In the genomic region with DNA sequence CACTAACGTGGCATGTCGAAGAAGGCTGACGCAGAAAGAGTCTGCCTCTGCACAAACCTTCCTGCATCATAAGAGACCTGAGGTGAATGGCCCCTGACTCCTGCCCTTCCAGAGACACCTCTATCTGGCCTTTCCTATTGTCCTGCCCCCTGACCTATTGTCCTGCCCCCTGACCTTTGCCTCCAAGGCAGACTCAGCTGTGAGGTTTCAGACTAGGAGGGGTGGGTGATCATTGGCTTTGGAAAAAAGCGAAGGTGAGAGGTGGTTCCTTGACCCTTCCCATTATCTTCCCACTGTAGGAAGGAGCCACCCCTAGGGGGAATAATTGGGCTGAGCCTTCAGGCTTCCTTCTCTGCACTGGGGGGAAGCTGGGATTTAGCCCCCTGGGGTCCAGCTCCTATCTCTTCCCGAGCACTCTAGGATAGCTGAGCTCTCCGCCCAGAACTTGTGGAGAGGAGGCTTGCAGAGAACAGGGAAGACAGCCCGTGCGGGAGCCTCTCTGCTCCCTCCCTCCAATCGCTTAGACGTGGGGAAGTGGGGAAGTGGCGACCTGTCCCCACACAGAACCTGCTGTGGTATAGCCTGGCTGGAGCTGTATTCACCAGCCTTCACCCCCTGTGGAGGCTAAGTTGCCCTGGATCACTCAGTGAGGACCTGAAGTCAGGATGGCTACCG, we compare ENCODE assay signal across 8 mouse cellular contexts. TPM values are rescaled to one million over a fixed set of nuclear protein-coding genes. Genes with fewer than 3 reads are reported as not detected.
A peak's percentile ranks its signal among the peaks of the same experiment; 100 is the strongest.
DNase-seq lines count a peak whose midpoint lies in the region; ATAC-seq and TF ChIP-seq lines count a peak whose summit lies in the region.

No protein-coding gene starts in this region.

- H3K9ac ChIP-seq in limb, embryonic 11.5 days (ENCODE audit: low read length) = peak overlapping the region; percentile 31

- 5% methylated on average over 12 of the region's 12 CpGs for WGBS in limb, embryonic 11.5 days
- WGBS in small intestine, adult 2 months = 12% methylated on average over 12 of the region's 12 CpGs

- no peak for TF ChIP-seq CTCF in small intestine, adult 2 months (IDR thresholded peaks at IDR 0.05; ENCODE audit: extremely low read depth, insufficient read length, insufficient replicate concordance, low read depth, low read length)

- DNase-seq in adrenal gland, adult (ENCODE audit: inconsistent age in 2 of 2, low spot score in 1 of 2) = peak; percentile 37 to 57
- no peak for DNase-seq in adrenal gland, adult 8-10 months
- peak; percentile 18 for DNase-seq in ovary, postnatal 36 days (ENCODE audit: low spot score)
- no peak for DNase-seq in ovary, postnatal 14 days (ENCODE audit: low spot score)
- DNase-seq in limb, embryonic 11.5 days (ENCODE audit: low spot score) = no peak
- DNase-seq in cerebellum, postnatal 36 days = no peak
- DNase-seq in gastrocnemius, postnatal 14 days = no peak

- no peak for ATAC-seq in limb, embryonic 11.5 days (ENCODE audit: insufficient number of reproducible peaks, low FRiP score, low TSS enrichment, low read depth)

- peak overlapping the region; percentile 90 for H3K27ac ChIP-seq in limb, embryonic 11.5 days (replicated peaks; ENCODE audit: low read depth, low read length)
- H3K27ac ChIP-seq in small intestine, adult 2 months (ENCODE audit: insufficient read depth, low read depth, low read length) = peak overlapping the region; percentile 36

- H3K36me3 ChIP-seq in limb, embryonic 11.5 days (ENCODE audit: control insufficient read depth, insufficient read depth, low read length) = 0 out of 2 replicates have a peak, but pooled peaks cover 2% of the 10 kb centered on the region
- peaks cover 17% of the 10 kb centered on the region for H3K36me3 ChIP-seq in small intestine, adult 2 months (ENCODE audit: control insufficient read depth, insufficient read depth, low read length)

- intact Hi-C loops in gastrocnemius, postnatal 14 days (cut with DNase I; ENCODE audit: low total_unique reads) = no loop called here

- no peaks in the 10 kb centered on the region for H3K27me3 ChIP-seq in limb, embryonic 11.5 days (ENCODE audit: control insufficient read depth, insufficient read depth, low read length)
- H3K27me3 ChIP-seq in small intestine, adult 2 months (ENCODE audit: control insufficient read depth, insufficient read depth, low read length) = no peaks in the 10 kb centered on the region

- peaks cover 73% of the 10 kb centered on the region for H3K4me1 ChIP-seq in limb, embryonic 11.5 days (ENCODE audit: control insufficient read depth, insufficient read depth, low read length)
- peaks cover 38% of the 10 kb centered on the region for H3K4me1 ChIP-seq in small intestine, adult 2 months (ENCODE audit: control insufficient read depth, insufficient read depth, insufficient read length, low read length)

- no peaks in the 10 kb centered on the region for H3K9me3 ChIP-seq in limb, embryonic 11.5 days (ENCODE audit: control insufficient read depth, low read length)

- TF ChIP-seq POLR2A in small intestine, adult 2 months (IDR thresholded peaks at IDR 0.05; ENCODE audit: low read depth, low read length) = no peak

- peak overlapping the region; percentile 66 for H3K4me3 ChIP-seq in limb, embryonic 11.5 days (ENCODE audit: low read depth, low read length)
- peak overlapping the region; percentile 72 for H3K4me3 ChIP-seq in small intestine, adult 2 months (ENCODE audit: low read depth, low read length)

- H3K4me2 ChIP-seq in limb, embryonic 11.5 days (ENCODE audit: low read depth, severe bottlenecking) = peak overlapping the region; percentile 89

RNA-seq across cellular contexts. Expression of a gene that starts 20.3 kb away (rescaled TPM):
- total RNA-seq in adrenal gland, adult 8-10 months (2022) = not detected
- 0.40 TPM in 1 of 2 replicates, not detected in the other for polyA plus RNA-seq in limb, embryonic 11.5 days (2014; fragmentation: Nextera tagmentation; extraction: Ambion mirVana)
- 3.6 and 5.8 TPM in 2 replicates for polyA plus RNA-seq in small intestine, adult 2 months (2012; rRNA removed)
- not detected for total RNA-seq in gastrocnemius, postnatal 14 days (2021)

RNA-seq across cellular contexts. Expression of a gene that starts 34.9 kb away (rescaled TPM):
- total RNA-seq in adrenal gland, adult 8-10 months (2022) = 10 to 100 TPM; 21.3 to 36.8 (median 30.8) TPM
- 46.7 and 48.7 TPM in 2 replicates for polyA plus RNA-seq in limb, embryonic 11.5 days (2014; fragmentation: Nextera tagmentation; extraction: Ambion mirVana)
- polyA plus RNA-seq in small intestine, adult 2 months (2012; rRNA removed) = 25.3 and 56.3 TPM in 2 replicates
- 10 to 100 TPM; 13.7 to 19.7 TPM for total RNA-seq in gastrocnemius, postnatal 14 days (2021)

RNA-seq across cellular contexts. Expression of a gene that starts 55.0 kb away (rescaled TPM):
- total RNA-seq in adrenal gland, adult 8-10 months (2022) = under 1 TPM; 0.20 to 0.95 (median 0.72) TPM
- polyA plus RNA-seq in limb, embryonic 11.5 days (2014; fragmentation: Nextera tagmentation; extraction: Ambion mirVana) = 58.7 and 63.4 TPM in 2 replicates
- polyA plus RNA-seq in small intestine, adult 2 months (2012; rRNA removed) = 0.37 and 0.65 TPM in 2 replicates
- 1 to 10 TPM in 1 of 2 experiments, under 1 TPM in 1; 0.78 to 1.3 TPM for total RNA-seq in gastrocnemius, postnatal 14 days (2021)

Comparison
In these comparisons a context has a peak if more than half of its experiments do, and no peak if none do; other contexts are left out.
1. DNase-seq: peak in adrenal gland, adult (2 of 2) and ovary, postnatal 36 days (single experiment); none in adrenal gland, adult 8-10 months (single experiment), ovary, postnatal 14 days (single experiment), limb, embryonic 11.5 days (single experiment), cerebellum, postnatal 36 days (0 of 2) and gastrocnemius, postnatal 14 days (single experiment).